Mouse (Mus musculus) cortical plate, adult 2 months (tissue): Measurements from ENCODE around the gene Prpf19.

Source experiments
- CTCF ChIP-seq: fragments of 200-500 bp; IDR thresholded peaks from 2 replicates; pipeline ENCODE4 v1.5.1; 2011; ENCODE audit warnings: mild to moderate bottlenecking, control low read depth, low read length; ENCODE audit not compliant: insufficient read depth; ENCODE audit errors: extremely low read depth
- POLR2A ChIP-seq: fragments of 200-500 bp; IDR thresholded peaks from 2 replicates; pipeline ENCODE4 v1.6.1; 2011; ENCODE audit warnings: mild to moderate bottlenecking, low read length, control low read depth; ENCODE audit not compliant: insufficient read depth; ENCODE audit errors: extremely low read depth

- TF ChIP-seq CTCF = peak; percentile 30
- no peak for TF ChIP-seq POLR2A
Observed at GRCm38 (mm10) chr19:10880085-10880974, 14.7 kb upstream of the Prpf19 start.
